Mouse (Mus musculus) stomach, embryonic 16.5 days (tissue): ENCODE measurements around the gene Wdfy4. TPM values are rescaled to one million over a fixed set of nuclear protein-coding genes. Genes with fewer than 3 reads are reported as not detected.
A peak's percentile ranks its signal among the peaks of the same experiment; 100 is the strongest.

Source experiments
- ATAC-seq: fragments of 200-750 bp; cut with Nextera tagmentation; 2 replicates; pipeline ENCODE4 v1.8.0; 2017; ENCODE audit warnings: moderate number of reproducible peaks, moderate TSS enrichment; ENCODE audit not compliant: insufficient read depth, low FRiP score
- H3K27ac ChIP-seq: fragments of 300-500 bp; sonication (generic); 2 replicates; pipeline ENCODE4 v1.5.1; 2014; ENCODE audit warnings: low read length
- H3K27me3 ChIP-seq: fragments of 300-500 bp; sonication (generic); 2 replicates; pipeline ENCODE4 v1.6.1; 2014; ENCODE audit warnings: low read length, control low read depth, mixed read lengths; ENCODE audit not compliant: control insufficient read depth, insufficient read depth
- H3K36me3 ChIP-seq: fragments of 300-500 bp; sonication (generic); 2 replicates; pipeline ENCODE4 v1.6.1; 2014; ENCODE audit warnings: low read length; ENCODE audit not compliant: control insufficient read depth, insufficient read depth
- H3K4me1 ChIP-seq: fragments of 300-500 bp; sonication (generic); 2 replicates; pipeline ENCODE4 v1.6.1; 2014; ENCODE audit warnings: low read length, control low read depth, mixed read lengths; ENCODE audit not compliant: control insufficient read depth, insufficient read depth
- H3K4me2 ChIP-seq: fragments of 300-500 bp; sonication (generic); 2 replicates; pipeline ENCODE4 v1.6.1; 2014; ENCODE audit warnings: low read depth, low read length, mixed read lengths
- H3K4me3 ChIP-seq: fragments of 300-500 bp; sonication (generic); replicated peaks from 2 replicates; pipeline ENCODE4 v1.5.1; 2014; ENCODE audit warnings: mild to moderate bottlenecking, low read length
- H3K9ac ChIP-seq: fragments of 300-500 bp; sonication (generic); 2 replicates; pipeline ENCODE4 v1.6.1; 2014; ENCODE audit warnings: low read length
- H3K9me3 ChIP-seq: fragments of 300-500 bp; sonication (generic); replicated peaks from 2 replicates; pipeline ENCODE4 v1.6.1; 2016; ENCODE audit warnings: low read length, control low read depth; ENCODE audit not compliant: control insufficient read depth
- WGBS: fragments of 180-500 bp; shearing (Covaris S2); extraction: QIAGEN DNeasy Blood & Tissue Kit; methylation state at CpG from one replicate; pipeline ENCODE4 v1.1.7; 2014; 5-methylcytosine and 5-hydroxymethylcytosine counted together
- polyA plus RNA-seq: library from polyadenylated mRNA; unstranded; fragments of >200 nt; fragmentation: Nextera tagmentation; extraction: Ambion mirVana; gene quantifications from 2 replicates; pipeline ENCODE4 v1.2.1, GENCODE M21; 2015

Gene Wdfy4
- polyA plus RNA-seq, 1 experiment from 2014 or later, result 1.4 TPM

DNA sequence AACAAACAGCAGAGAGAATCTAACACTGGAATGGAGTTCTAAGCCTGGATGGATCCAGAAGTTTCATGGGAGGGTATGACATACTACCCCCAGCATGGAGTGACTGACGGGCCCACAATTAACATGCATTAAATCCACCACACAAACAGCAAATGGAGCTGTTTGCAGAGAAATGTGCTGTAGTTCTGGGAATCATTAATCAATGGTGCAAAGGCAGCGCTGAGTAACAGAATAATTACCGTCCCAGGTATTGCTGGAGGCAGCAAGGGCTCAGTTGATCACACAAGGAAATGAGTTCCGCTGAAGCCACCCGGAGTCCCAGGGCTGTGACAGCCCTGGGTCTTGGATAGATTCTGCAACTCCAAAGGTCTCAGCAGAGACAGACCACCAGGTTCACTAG lies 149.9 kb downstream of the Wdfy4 start:
- H3K36me3 ChIP-seq, result no peaks in the 10 kb centered on the region
- H3K9ac ChIP-seq, result no peak overlapping the region
- no peaks in the 10 kb centered on the region for H3K27me3 ChIP-seq
- no peak for ATAC-seq
- no peak overlapping the region for H3K4me3 ChIP-seq
- H3K27ac ChIP-seq, result no peak overlapping the region
- H3K4me1 ChIP-seq, result no peaks in the 10 kb centered on the region
- 58% methylated on average over 5 of the region's 5 CpGs for WGBS
- no peak overlapping the region for H3K4me2 ChIP-seq
- H3K9me3 ChIP-seq, result no peaks in the 10 kb centered on the region

DNA sequence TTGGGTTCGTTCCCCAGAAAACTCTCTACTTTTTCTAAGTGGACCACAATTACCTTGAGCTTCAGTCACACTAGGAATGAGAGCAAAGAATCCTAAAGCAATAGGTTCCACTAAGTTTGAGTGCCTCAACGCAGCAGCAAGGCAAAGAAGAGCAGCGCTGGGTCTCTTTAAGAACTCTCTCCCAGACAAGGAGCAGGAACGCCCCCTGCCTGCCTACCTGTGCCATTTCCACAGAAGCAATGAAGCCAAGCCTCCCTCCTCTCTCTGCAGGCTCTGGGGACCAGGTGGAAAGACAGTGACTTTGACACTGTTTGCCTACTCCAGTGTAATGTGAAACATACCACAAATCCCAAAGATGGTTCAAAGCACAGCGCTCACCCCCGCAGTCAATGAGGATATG lies 151.9 kb downstream of the Wdfy4 start:
- Histone ChIP-seq H3K4me1 (no peaks in the 10 kb centered on the region), H3K4me2 (no peak overlapping the region), H3K9ac (no peak overlapping the region), H3K4me3 (no peak overlapping the region), H3K36me3 (no peaks in the 10 kb centered on the region), H3K27me3 (no peaks in the 10 kb centered on the region), H3K27ac (no peak overlapping the region), H3K9me3 (no peaks in the 10 kb centered on the region)
- ATAC-seq, result no peak
- WGBS, result 41% methylated on average over 6 of the region's 6 CpGs

DNA sequence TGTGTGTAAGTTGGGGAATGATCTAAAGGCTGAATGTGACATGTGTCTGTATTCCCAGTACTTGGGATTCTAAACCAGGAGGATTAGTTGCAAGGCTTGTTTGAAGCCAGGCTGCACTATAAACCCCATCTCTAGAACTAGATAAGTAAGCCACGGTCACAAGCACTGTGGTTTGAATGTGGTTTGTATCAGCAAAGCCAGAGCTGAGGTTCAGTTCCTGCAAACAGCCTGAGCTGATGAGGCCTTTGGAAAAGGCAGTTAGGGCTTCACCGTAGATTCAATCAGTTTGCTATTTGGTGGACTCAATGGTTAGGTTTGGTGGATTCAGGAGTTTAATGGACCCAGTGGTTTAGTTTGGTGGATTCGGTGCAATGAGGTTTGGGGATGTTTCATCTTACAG lies 154.5 kb downstream of the Wdfy4 start:
- H3K36me3 ChIP-seq, result no peaks in the 10 kb centered on the region
- no peak overlapping the region for H3K9ac ChIP-seq
- no peak overlapping the region for H3K4me2 ChIP-seq
- ATAC-seq, result no peak
- no peaks in the 10 kb centered on the region for H3K27me3 ChIP-seq
- no peak overlapping the region for H3K4me3 ChIP-seq
- no peaks in the 10 kb centered on the region for H3K4me1 ChIP-seq
- H3K9me3 ChIP-seq, result no peaks in the 10 kb centered on the region
- H3K27ac ChIP-seq, result no peak overlapping the region
- 78% methylated on average over 3 of the region's 3 CpGs for WGBS

DNA sequence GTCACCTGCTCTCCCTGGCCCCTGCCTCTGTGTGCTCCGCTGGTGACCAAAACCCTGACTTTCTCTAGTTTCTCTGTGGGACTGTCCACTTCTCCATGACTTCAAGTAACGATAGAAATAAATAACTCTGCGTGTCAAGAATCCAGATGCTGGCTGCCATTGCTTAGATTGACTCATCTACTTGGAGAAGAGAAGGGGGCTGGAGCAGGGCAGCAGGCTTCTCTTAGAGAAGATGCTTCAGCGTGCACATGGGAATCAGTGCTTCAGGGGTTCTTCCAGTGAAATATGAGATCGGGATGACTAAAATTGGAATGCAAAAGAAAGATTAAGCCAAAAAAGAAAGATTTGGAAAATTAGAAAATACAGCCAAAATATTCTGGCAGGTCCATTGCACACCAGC lies 165.7 kb downstream of the Wdfy4 start:
- Histone ChIP-seq H3K27ac (no peak overlapping the region), H3K27me3 (no peaks in the 10 kb centered on the region), H3K4me2 (no peak overlapping the region), H3K9ac (no peak overlapping the region), H3K4me1 (0 out of 2 replicates have a peak, but pooled peaks cover 3% of the 10 kb centered on the region), H3K36me3 (no peaks in the 10 kb centered on the region), H3K9me3 (no peaks in the 10 kb centered on the region), H3K4me3 (no peak overlapping the region)
- 51% methylated on average over 5 of the region's 5 CpGs for WGBS
- ATAC-seq, result peak; percentile 69; the same call in 1 of the 2 replicates

DNA sequence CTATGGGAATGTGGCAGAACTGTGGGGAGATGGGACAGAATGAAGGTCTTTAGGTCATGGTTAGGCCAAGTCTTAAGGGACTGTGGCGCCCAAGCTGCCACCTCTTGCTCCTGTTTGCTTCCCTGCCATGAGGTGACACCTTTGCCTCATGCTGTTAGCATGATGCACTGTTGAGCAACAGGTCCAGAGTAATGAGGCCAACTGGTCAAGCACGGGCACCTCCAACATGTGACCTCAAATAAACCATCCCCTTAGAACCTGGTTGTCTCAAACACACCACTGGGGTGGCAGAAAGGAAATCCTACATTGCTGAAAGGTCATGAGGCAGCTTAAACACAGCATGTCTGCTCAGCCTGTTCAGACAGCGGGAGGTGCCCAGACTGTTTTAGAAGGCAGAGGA lies 166.3 kb downstream of the Wdfy4 start:
- Histone ChIP-seq H3K27ac (no peak overlapping the region), H3K27me3 (no peaks in the 10 kb centered on the region), H3K4me1 (0 out of 2 replicates have a peak, but pooled peaks cover 3% of the 10 kb centered on the region), H3K9me3 (no peaks in the 10 kb centered on the region), H3K9ac (no peak overlapping the region), H3K4me2 (no peak overlapping the region), H3K36me3 (no peaks in the 10 kb centered on the region), H3K4me3 (no peak overlapping the region)
- 85% methylated on average over 3 of the region's 3 CpGs for WGBS
- no peak for ATAC-seq

DNA sequence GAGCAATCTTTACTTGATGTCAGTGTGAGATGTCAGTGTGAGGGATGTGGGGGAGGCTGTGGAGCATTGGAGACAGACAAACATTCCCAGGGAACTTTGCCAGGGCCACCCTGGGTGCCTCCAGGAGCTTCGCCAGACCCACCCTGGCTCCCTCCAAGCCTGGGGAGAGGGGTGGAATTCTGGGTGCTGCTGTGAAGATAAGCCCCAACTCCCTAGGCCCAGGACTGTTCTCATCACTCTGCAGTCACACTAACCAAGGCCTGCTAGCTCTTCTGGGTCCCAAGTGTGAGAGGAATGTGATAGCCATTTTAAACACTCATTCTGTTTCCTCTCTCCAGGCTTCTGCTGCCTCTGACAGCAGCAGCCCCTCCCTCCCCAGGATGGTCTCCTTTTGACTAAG lies 177.7 kb downstream of the Wdfy4 start:
- H3K9me3 ChIP-seq, result peaks cover 3% of the 10 kb centered on the region; the same call in 1 of the 2 replicates
- no peak overlapping the region for H3K4me3 ChIP-seq
- H3K27me3 ChIP-seq, result no peaks in the 10 kb centered on the region
- H3K36me3 ChIP-seq, result no peaks in the 10 kb centered on the region
- no peak overlapping the region for H3K9ac ChIP-seq
- H3K4me1 ChIP-seq, result peaks cover 4% of the 10 kb centered on the region; the same call in 1 of the 2 replicates
- no peak overlapping the region for H3K27ac ChIP-seq
- no peak for ATAC-seq
- no peak overlapping the region for H3K4me2 ChIP-seq
- 38% methylated on average over 1 of the region's 1 CpGs for WGBS

DNA sequence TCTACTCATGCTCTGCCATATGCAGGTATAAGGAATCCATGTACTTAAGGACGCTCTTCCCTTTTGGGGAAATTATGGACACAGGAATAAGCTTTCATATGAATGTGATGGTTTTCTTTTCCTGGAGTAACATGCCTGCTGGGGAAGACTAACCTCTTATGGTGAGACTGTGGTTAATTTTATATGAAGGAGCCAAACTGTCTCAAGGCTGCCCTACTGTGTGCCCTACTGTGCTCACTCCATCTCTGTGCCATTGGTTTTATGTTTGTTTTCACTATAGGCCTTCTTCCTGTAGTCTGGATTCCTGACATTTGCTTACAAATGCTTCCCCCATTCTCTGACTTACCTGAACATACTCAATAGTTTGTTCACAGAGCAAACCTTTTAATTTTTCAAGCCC lies 180.2 kb downstream of the Wdfy4 start:
- Histone ChIP-seq H3K9me3 (peaks cover 3% of the 10 kb centered on the region; the same call in 1 of the 2 replicates), H3K4me2 (no peak overlapping the region), H3K4me3 (no peak overlapping the region), H3K36me3 (no peaks in the 10 kb centered on the region), H3K27ac (no peak overlapping the region), H3K9ac (no peak overlapping the region), H3K4me1 (peaks cover 4% of the 10 kb centered on the region; the same call in 1 of the 2 replicates), H3K27me3 (no peaks in the 10 kb centered on the region)
- WGBS, result 98% methylated on average over 1 of the region's 1 CpGs
- no peak for ATAC-seq

DNA sequence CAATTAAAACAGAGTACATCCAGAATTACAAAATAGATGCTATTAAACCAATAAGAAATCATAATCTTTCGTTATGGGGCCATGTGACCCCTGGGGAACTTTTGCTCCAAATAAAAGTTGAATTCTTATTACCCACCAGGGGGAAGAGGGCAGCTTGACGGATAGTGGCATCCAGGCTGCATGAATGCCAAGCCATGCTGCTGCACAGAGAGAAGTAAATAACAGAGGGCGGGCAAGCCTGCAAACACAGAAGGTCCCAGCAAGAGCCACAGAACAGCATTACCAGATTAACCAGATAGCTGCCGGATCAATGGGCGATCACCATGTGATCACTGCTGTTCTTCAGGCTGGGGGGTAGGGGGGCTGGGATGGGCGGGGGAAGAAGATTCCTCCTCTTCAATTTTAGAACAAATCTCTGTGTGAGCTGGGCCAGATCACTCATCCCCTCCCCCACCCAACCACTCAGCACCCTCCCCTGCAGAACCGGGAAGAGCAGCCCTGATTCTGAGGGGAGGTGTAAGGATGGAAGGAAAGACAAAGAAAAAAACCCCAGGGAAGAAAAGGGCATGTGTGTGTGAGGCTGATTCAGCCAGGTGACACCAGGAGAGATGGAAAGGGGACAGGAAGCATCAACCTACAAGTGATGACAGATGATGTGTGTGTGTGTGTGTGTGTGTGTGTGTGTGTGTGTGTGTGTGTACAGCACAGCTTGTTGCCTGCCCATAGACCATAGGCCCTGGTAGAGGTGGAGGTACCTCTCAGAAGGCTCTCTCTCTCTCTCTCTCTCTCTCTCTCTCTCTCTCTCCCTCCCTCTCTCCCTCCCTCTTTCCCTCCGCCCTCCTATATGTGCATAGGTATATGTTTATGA lies 185.0 kb downstream of the Wdfy4 start:
- 36% methylated on average over 8 of the region's 8 CpGs for WGBS
- Histone ChIP-seq H3K4me1 (no peaks in the 10 kb centered on the region), H3K36me3 (no peaks in the 10 kb centered on the region), H3K4me3 (no peak overlapping the region), H3K27ac (no peak overlapping the region), H3K27me3 (no peaks in the 10 kb centered on the region), H3K4me2 (no peak overlapping the region), H3K9ac (no peak overlapping the region), H3K9me3 (peaks cover 3% of the 10 kb centered on the region; the same call in 1 of the 2 replicates)
- ATAC-seq, result no peak

DNA sequence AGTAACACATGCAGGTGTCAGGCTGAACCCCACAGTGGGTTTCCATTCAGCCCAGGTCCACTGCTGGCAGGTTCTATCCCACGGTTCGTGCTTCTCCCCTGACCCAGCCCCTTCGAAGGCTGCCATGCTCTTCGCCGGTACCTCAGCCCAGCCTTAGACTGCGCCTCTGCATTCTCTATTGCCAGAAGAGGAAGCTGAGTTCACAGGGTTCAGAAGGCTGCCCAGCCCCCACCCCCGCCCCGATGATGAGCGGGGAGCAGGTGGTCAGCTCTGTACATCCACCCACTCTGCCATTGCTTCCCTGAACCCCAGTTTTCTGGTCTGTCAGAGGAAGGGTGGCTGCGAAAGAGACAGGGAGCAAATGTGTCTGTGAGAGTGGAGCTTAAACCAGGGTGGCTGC lies 185.8 kb downstream of the Wdfy4 start:
- 44% methylated on average over 10 of the region's 10 CpGs for WGBS
- H3K4me2 ChIP-seq, result no peak overlapping the region
- ATAC-seq, result no peak

More for the DNA sequence above, 185.8 kb downstream of the Wdfy4 start:
- H3K36me3 ChIP-seq, result no peaks in the 10 kb centered on the region
- H3K4me1 ChIP-seq, result no peaks in the 10 kb centered on the region
- H3K27ac ChIP-seq, result no peak overlapping the region
- H3K9ac ChIP-seq, result no peak overlapping the region
- no peak overlapping the region for H3K4me3 ChIP-seq
- no peaks in the 10 kb centered on the region for H3K27me3 ChIP-seq
- no peaks in the 10 kb centered on the region for H3K9me3 ChIP-seq
